Mouse (Mus musculus): ENCODE data around the gene Prpf3.
"Not testable (repeated sequence)": the region's sequence is repeated elsewhere in the genome, so short reads cannot be mapped to it uniquely, and the experiment has no call there.

Prpf3 gene

GRCm38 (mm10) chr3:95881979-95882815, 26.5 kb upstream of the Prpf3 start, which contains the start of gene Ciart:
Gene Ciart (minus strand): TSS chr3:95882251.
- DNase-seq (ENCODE audit: extremely low spot score, low spot score) = peak; percentile 94

GRCm38 (mm10) chr3:95879063-95879462, 23.4 kb upstream of the Prpf3 start:
- DNase-seq (ENCODE audit: extremely low spot score, low spot score) = no peak

- DNase-seq (ENCODE audit: extremely low spot score, low spot score) = no peak
Observed at GRCm38 (mm10) chr3:95872048-95872447, 16.4 kb upstream of the Prpf3 start.

GRCm38 (mm10) chr3:95871392-95871867, 15.7 kb upstream of the Prpf3 start, which contains the start of gene Mrps21:
Gene Mrps21 (minus strand): TSS chr3:95871519.
- DNase-seq (ENCODE audit: extremely low spot score, low spot score) = peak; percentile 83

- DNase-seq (ENCODE audit: extremely low spot score, low spot score) = no peak
Observed at GRCm38 (mm10) chr3:95870976-95871375, 15.3 kb upstream of the Prpf3 start.

- no peak for DNase-seq (ENCODE audit: extremely low spot score, low spot score)
Observed at GRCm38 (mm10) chr3:95867408-95867807, 11.7 kb upstream of the Prpf3 start.

GRCm38 (mm10) chr3:95866071-95866470, 10.4 kb upstream of the Prpf3 start:
- no peak for DNase-seq (ENCODE audit: extremely low spot score, low spot score)

- DNase-seq (ENCODE audit: extremely low spot score, low spot score) = no peak
Observed at GRCm38 (mm10) chr3:95865571-95865970, 9.9 kb upstream of the Prpf3 start.

- no peak for DNase-seq (ENCODE audit: extremely low spot score, low spot score)
Observed at GRCm38 (mm10) chr3:95865050-95865449, 9.4 kb upstream of the Prpf3 start.

- no peak for DNase-seq (ENCODE audit: extremely low spot score, low spot score)
Observed at GRCm38 (mm10) chr3:95863578-95863977, 7.9 kb upstream of the Prpf3 start.

GRCm38 (mm10) chr3:95861796-95862195, 6.1 kb upstream of the Prpf3 start:
- peak; percentile 51 for DNase-seq (ENCODE audit: extremely low spot score, low spot score)

GRCm38 (mm10) chr3:95861216-95861615, 5.5 kb upstream of the Prpf3 start:
- DNase-seq (ENCODE audit: extremely low spot score, low spot score) = no peak

GRCm38 (mm10) chr3:95860323-95860722, 4.6 kb upstream of the Prpf3 start:
- DNase-seq (ENCODE audit: extremely low spot score, low spot score) = no peak

GRCm38 (mm10) chr3:95858278-95858677, 2.6 kb upstream of the Prpf3 start:
- not testable (repeated sequence) for DNase-seq (ENCODE audit: extremely low spot score, low spot score)

GRCm38 (mm10) chr3:95857050-95857449, 1.4 kb upstream of the Prpf3 start:
- not testable (repeated sequence) for DNase-seq (ENCODE audit: extremely low spot score, low spot score)

GRCm38 (mm10) chr3:95856115-95856514, 430 bp upstream of the Prpf3 start:
- DNase-seq (ENCODE audit: extremely low spot score, low spot score) = no peak

- no peak for DNase-seq (ENCODE audit: extremely low spot score, low spot score)
Observed at GRCm38 (mm10) chr3:95851317-95851716, 4.4 kb downstream of the Prpf3 start.

GRCm38 (mm10) chr3:95850611-95851010, 5.1 kb downstream of the Prpf3 start:
- no peak for DNase-seq (ENCODE audit: extremely low spot score, low spot score)

GRCm38 (mm10) chr3:95842503-95843214, 13.0 kb downstream of the Prpf3 start:
- no peak for DNase-seq (ENCODE audit: extremely low spot score, low spot score)

- DNase-seq (ENCODE audit: extremely low spot score, low spot score) = no peak
Observed at GRCm38 (mm10) chr3:95839250-95839649, 16.4 kb downstream of the Prpf3 start.

GRCm38 (mm10) chr3:95829053-95829452, 26.6 kb downstream of the Prpf3 start:
- no peak for DNase-seq (ENCODE audit: extremely low spot score, low spot score)

- DNase-seq (ENCODE audit: extremely low spot score, low spot score) = no peak
Observed at GRCm38 (mm10) chr3:95826275-95826674, 29.4 kb downstream of the Prpf3 start.
